Mouse (Mus musculus): ENCODE results near the gene Gm11639.

DNA sequence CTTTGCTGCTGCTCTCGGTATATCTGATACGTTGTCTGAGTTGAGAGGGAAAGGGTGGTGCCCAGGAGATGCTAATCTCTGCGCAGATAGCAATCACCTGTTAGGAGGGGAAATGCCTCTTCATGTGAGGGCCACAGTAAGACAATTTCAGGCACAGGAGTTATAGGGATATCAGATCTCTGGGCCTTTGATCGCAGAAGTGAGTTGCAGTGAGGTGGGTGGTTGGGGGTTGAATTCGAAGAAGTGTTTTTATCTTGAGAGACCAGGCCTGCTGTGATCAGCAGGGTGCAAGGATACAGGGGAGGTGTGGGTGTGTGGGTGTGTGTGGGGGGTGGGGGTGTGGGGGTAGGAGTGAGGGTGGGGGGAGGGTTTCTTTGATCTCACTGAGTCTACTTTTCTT lies 24.4 kb upstream of the Gm11639 start:
- TF ChIP-seq CTCF (IDR thresholded peaks at IDR 0.05; ENCODE audit: control insufficient read depth, insufficient read depth, insufficient read length), result no peak
- no peak for TF ChIP-seq MAX (IDR thresholded peaks at IDR 0.05)
- no peak for TF ChIP-seq USF1 (IDR thresholded peaks at IDR 0.05; ENCODE audit: low read depth)
- no peak for TF ChIP-seq MYOG (IDR thresholded peaks at IDR 0.05; ENCODE audit: control insufficient read depth, extremely low read depth, insufficient read length)
- TF ChIP-seq CEBPB (IDR thresholded peaks at IDR 0.05; ENCODE audit: low read depth), result no peak
- no peak for TF ChIP-seq MYOD1 (IDR thresholded peaks at IDR 0.05; ENCODE audit: control insufficient read depth, insufficient read length, low read depth)
- TF ChIP-seq FOSL1 (IDR thresholded peaks at IDR 0.05; ENCODE audit: insufficient read depth, low read length, poor library complexity, severe bottlenecking), result no peak

Data from C2C12 (cell line).